Mouse (Mus musculus): ENCODE measurements at regions not wholly inside any gene's neighbourhood (a gene's known extent, or its start where the extent isn't known, plus 50 kb on each side); places are given as distances from the start of the nearest gene placed in this dataset.

DNA sequence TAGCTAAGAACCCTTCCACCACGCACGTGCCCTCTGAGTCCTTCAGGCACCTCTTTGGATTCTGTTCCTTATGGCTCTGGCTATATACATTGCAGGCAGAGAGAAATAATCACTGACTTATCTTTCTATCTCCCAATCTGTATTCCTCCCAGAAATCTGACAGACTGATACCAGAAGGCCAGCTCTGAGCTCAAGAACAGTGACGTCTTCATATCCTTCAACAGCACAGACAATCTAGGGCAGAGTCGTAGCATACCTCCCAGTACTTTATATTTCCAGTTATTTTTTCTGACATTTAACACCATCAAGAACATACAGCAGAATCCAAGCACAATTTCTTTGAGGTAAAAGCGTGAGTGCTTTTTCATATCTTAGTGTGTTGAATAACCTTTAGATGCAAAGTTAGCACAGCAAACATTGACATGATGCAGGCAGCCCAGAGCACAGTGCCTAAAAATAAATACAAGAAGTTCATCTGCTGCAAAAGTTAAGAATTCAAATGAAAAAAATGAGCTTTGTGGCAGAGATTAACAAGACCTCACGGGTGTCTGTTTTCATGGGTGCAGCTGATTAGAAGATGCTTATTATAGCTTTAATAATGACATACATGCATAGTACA, 358.1 kb upstream of the Satb1 start:
- no peak for DNase-seq

- DNase-seq = no peak
These were observed 349.6 kb upstream of the Satb1 start for GRCm38 (mm10) chr17:52182706-52183105.

GRCm38 (mm10) chr17:52177996-52178395, 344.9 kb upstream of the Satb1 start:
- no peak for DNase-seq

DNA sequence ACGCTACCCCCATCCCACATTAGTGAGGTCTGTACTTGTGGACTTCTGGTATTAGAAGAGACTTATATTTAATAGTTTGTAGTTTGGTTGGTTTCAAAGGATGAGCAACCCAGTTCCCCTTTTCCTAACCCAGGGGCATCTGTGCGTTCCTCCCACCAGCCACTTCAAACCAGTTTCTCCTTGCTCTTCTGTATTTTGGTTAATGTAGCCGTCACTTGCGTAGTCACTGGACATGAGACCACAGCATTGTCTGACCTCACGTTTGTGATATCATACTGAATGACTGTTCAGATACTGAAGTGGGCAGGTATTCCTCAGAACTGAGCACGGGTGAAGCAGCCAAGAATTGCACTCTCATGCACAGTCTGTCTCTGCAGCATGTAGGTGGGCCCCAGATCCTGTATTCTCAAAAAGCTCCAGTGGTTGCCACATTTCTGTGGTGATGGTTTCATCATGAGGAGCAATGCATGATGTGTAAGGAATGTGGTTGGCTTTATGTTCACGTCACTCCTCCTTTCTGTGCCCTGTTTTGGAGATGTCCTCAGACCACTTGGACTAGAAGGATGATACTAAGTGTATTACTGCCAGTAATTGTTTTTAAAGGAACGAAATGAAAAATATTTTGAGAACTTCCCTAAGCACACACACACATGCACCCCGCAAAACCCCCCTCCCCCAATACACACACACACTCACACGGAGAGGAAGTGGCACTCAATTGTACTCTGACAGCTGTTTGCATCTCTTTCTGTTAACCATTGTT, 335.2 kb upstream of the Satb1 start:
- DNase-seq = no peak

- DNase-seq = no peak
These were observed 334.6 kb upstream of the Satb1 start for GRCm38 (mm10) chr17:52167658-52168057.

- no peak for DNase-seq
These were observed 332.9 kb upstream of the Satb1 start for GRCm38 (mm10) chr17:52165891-52166485.

GRCm38 (mm10) chr17:52162559-52163397, 329.7 kb upstream of the Satb1 start:
- no peak for DNase-seq

- no peak for DNase-seq
These were observed 317.4 kb upstream of the Satb1 start for GRCm38 (mm10) chr17:52150496-52150895.

- DNase-seq = no peak
These were observed 316.7 kb upstream of the Satb1 start for GRCm38 (mm10) chr17:52149834-52150233.

DNA sequence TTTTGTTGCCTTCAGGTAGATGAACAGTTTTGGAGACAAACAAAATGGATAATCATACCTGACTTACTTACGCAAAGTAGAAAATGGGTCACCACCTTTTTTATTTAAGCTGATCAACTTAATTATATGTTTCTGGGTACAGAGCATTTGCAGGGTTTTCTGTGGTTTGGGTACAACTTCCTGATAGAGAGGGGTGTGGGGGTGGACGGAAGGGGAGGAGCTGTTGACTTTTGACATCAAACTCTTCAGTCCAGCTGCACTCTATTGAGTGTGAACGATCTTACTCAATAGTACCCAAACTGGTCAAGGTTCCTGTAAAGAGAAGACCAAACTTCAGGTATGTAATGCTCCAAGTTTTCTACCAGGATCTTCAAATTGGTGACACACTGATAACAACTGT, 316.0 kb upstream of the Satb1 start:
- DNase-seq = no peak

GRCm38 (mm10) chr17:52103891-52104290, 270.8 kb upstream of the Satb1 start:
- DNase-seq = no peak

DNA sequence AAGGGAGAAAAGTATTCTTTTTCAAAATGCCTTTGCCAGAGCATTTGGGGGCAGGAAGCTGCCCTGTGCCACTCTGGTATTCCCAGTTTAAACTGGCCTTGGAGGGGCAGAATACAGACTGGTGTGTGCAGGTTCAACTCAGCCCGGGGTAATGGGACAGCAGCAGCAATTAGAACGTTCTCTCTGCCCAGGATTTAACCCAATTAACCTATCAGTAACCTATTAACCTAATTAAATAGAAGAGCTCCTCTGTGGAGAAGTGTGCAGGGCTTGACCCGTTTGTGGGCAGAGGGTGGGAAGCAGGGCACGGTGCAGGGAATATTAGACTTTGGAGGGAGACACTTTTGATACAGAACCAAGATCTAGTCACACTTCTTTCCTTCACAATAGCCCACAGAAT, 252.7 kb upstream of the Satb1 start:
- no peak for DNase-seq

GRCm38 (mm10) chr17:52084455-52084854, 251.4 kb upstream of the Satb1 start:
- DNase-seq = no peak

DNA sequence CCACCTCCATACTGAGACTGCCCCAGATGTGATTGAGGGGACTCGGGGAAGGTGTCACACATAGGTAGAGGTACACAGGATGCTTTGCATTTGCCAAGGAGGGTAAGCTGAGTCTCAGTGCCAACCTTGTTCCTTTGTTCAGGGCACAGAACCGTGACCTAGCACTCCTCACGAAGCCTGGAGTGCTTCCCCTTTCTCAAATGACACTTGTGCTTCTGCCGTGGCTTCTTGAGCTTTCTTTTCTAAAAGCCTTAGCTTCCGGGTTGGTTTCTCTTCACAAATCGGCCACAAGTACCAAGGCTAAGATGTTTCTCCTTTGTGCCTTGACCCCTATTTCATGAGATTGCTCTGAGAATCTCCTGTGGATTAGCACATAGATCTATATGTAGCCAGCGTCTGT, 246.2 kb upstream of the Satb1 start:
- DNase-seq = no peak

- no peak for DNase-seq
These were observed 245.4 kb upstream of the Satb1 start for GRCm38 (mm10) chr17:52078496-52078895.

- no peak for DNase-seq
These were observed 244.9 kb upstream of the Satb1 start for GRCm38 (mm10) chr17:52077951-52078350.

- DNase-seq = no peak
These were observed 243.7 kb upstream of the Satb1 start for GRCm38 (mm10) chr17:52076746-52077145.

DNA sequence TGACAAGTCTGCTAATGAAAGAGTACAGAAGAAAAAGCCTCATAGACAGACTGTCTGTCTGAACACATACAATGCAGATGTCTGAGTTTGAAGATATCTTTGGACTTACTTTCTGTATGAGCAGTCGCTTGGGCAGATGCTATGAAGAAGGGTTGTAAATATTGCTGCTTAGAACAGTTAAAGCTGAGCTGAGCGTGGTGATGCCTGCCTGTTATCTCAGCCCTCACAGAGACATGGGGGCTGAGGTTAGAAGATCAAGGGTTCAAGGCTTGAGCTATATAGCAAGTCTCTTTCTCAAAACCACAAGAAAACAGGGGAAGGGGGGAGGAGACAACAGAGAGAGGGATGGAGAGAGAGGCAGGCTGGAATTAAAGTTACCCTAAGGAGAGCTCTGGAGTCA, 234.6 kb upstream of the Satb1 start:
- DNase-seq = no peak

DNA sequence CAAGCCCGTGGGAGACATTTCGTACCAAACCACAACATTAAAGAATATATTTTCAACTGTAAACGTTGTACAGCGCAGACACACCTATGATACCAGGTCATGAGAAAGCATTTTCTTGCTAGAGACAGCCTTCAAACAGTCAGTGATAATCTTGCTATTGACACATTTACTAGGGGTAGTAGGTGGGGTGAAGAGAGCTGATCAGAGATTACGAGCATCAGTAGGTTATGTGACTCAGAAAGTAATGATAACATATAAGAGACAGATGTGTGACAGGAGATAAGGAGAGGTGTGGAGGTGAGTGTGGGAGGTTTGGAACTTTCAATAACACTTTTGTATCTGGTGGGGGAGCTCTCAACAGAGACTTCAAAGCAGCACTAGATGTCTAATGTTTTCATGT, 231.5 kb upstream of the Satb1 start:
- no peak for DNase-seq

DNA sequence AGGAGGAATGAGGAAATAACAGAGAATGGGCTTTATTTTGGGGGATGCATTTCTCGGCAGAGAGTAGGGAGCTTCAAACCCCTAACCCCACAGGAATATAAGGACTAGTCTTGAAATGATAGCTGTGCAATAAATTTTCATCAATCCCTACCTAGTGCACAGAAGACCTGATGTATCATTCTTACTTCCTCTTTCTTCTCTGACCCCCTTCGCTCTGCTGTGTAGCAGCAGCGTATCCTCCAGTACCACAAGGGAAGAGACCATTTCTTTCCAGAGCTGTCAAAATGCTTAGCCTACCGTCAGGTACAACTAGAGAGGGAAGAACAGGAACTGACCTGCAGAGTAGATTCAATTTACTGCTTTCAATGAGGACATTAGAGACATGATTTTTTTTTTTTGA, 230.0 kb upstream of the Satb1 start:
- no peak for DNase-seq

GRCm38 (mm10) chr17:52062096-52062665, 229.1 kb upstream of the Satb1 start:
- DNase-seq = no peak

DNA sequence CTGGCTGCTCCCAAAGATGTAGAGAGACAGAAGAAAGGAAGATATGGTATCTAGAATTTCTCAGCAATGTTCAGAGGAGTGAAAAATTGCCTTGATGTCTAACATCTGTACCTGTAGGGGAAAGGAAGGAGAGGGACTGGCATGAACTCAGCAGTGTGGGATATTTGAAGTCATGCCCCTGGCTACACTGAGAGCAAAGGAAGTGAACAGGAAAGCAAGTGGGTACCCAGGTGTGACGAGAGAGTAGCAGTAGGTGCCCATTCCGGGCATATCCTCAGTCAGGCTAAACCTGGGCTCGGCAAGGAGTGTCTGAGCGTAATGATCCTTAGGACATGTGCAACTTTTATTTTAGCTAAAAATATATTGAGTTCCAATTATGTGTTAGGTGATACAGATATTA, 203.4 kb upstream of the Satb1 start:
- no peak for DNase-seq

DNA sequence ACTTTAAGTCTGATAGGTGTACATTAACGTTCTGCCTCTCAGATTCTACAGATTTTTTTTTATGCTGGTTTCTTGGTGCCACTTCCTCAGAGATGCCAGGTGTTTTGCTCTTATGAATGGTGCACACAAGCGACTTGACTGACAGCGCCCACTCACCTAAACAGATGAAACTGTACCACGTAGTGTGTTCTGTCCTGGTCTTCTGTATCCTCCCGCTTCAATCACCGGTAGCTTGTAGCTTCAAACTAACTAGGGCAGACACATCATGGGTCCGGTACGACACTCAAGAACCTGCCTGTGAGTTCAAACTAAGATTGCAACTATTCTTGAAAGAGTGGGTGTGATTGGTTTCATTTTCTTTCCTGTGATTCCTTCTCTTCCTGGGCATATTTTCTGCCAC, 198.0 kb upstream of the Satb1 start:
- DNase-seq = no peak

Measured in right cerebral cortex, postnatal 25 days (tissue).